Mouse (Mus musculus) liver, adult 2 months (tissue): Measurements from ENCODE around the gene Lrrc45.

Source experiments
- CTCF ChIP-seq: fragments of 200-500 bp; IDR thresholded peaks from 2 replicates; pipeline ENCODE4 v1.5.1; 2011; ENCODE audit warnings: low read depth, low read length, control low read depth
- POLR2A ChIP-seq: fragments of 200-500 bp; IDR thresholded peaks from 2 replicates; pipeline ENCODE4 v1.6.1; 2011; ENCODE audit warnings: low read length, control low read depth; ENCODE audit not compliant: insufficient read depth; ENCODE audit errors: extremely low read depth

DNA sequence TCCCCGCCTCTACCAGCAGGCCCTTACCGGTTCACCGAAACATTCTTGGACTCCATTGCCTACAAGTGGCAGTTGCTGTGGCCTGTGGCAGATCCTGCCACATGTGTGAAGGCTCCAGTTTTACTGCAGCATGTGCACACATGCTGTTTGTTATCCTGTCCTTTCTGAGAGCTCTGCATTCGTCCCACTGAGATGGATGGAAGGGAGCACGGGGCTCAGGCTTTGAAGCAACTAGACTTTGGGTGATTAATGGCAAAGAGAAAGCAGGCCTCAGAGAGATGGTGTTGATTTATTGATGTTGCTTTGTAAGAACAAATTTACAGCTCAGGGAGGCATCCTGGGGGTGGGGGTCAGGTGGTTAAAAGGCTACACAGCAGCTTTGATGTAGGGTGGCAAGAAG lies 3.1 kb upstream of the Lrrc45 start:
- TF ChIP-seq CTCF (no peak), POLR2A (no peak)
